Mouse (Mus musculus) embryonic fibroblast, embryonic 13.5 days (primary cell): ENCODE results near the gene Mmaa.

Source experiments
- CTCF ChIP-seq: IDR thresholded peaks from 2 replicates; pipeline ENCODE4 v1.5.1; 2011; ENCODE audit warnings: mild to moderate bottlenecking, control low read depth, low read length, moderate library complexity, borderline replicate concordance; ENCODE audit not compliant: insufficient read depth
- POLR2A ChIP-seq: IDR thresholded peaks from 2 replicates; pipeline ENCODE4 v1.6.1; 2011; ENCODE audit warnings: low read depth, mild to moderate bottlenecking, control low read depth, low read length, moderate library complexity

GRCm38 (mm10) chr8:79225586-79225985 lies 69.2 kb downstream of the Mmaa start:
- TF ChIP-seq CTCF (no peak), POLR2A (no peak)
